Mouse (Mus musculus): Measurements from ENCODE around the gene Stk32c. TPM values are rescaled to one million over a fixed set of nuclear protein-coding genes. Genes with fewer than 3 reads are reported as not detected.

Gene Stk32c
- polyA plus RNA-seq, 1 experiment from 2014 or later, result 0.07 TPM

GRCm38 (mm10) chr7:139190616-139191015, 22.5 kb downstream of the Stk32c start:
- Histone ChIP-seq H3K4me2 (ENCODE audit: low read depth, low read length) (no peak overlapping the region), H3K9me3 (replicated peaks; ENCODE audit: control insufficient read depth, low read length) (no peaks in the 10 kb centered on the region), H3K9ac (ENCODE audit: low read length) (no peak overlapping the region), H3K27me3 (ENCODE audit: control insufficient read depth, insufficient read depth, low read length) (peaks cover 30% of the 10 kb centered on the region), H3K36me3 (ENCODE audit: control insufficient read depth, insufficient read depth) (no peaks in the 10 kb centered on the region), H3K4me3 (ENCODE audit: low read length) (no peak overlapping the region), H3K4me1 (ENCODE audit: control insufficient read depth, insufficient read depth, low read length) (0 out of 2 replicates have a peak, but pooled peaks cover 4% of the 10 kb centered on the region), H3K27ac (ENCODE audit: low read length) (no peak overlapping the region)
- WGBS, result 87% methylated on average over 4 of the region's 4 CpGs
- no peak for ATAC-seq (replicated peaks; ENCODE audit: extremely low read depth, insufficient read depth, low FRiP score)

GRCm38 (mm10) chr7:139188634-139189207, 24.4 kb downstream of the Stk32c start:
- Histone ChIP-seq H3K4me3 (ENCODE audit: low read length) (peak overlapping the region; percentile 52), H3K9ac (ENCODE audit: low read length) (peak overlapping the region; percentile 39; the same call in 1 of the 2 replicates), H3K36me3 (ENCODE audit: control insufficient read depth, insufficient read depth) (no peaks in the 10 kb centered on the region), H3K4me2 (ENCODE audit: low read depth, low read length) (peak overlapping the region; percentile 74), H3K27me3 (ENCODE audit: control insufficient read depth, insufficient read depth, low read length) (peaks cover 41% of the 10 kb centered on the region), H3K4me1 (ENCODE audit: control insufficient read depth, insufficient read depth, low read length) (0 out of 2 replicates have a peak, but pooled peaks cover 4% of the 10 kb centered on the region), H3K9me3 (replicated peaks; ENCODE audit: control insufficient read depth, low read length) (no peaks in the 10 kb centered on the region), H3K27ac (ENCODE audit: low read length) (no peak overlapping the region)
- WGBS, result 3% methylated on average over 23 of the region's 23 CpGs
- ATAC-seq (replicated peaks; ENCODE audit: extremely low read depth, insufficient read depth, low FRiP score), result peak; percentile 58

GRCm38 (mm10) chr7:139187771-139188633, 25.1 kb downstream of the Stk32c start:
- Histone ChIP-seq H3K9me3 (replicated peaks; ENCODE audit: control insufficient read depth, low read length) (no peaks in the 10 kb centered on the region), H3K4me1 (ENCODE audit: control insufficient read depth, insufficient read depth, low read length) (0 out of 2 replicates have a peak, but pooled peaks cover 4% of the 10 kb centered on the region), H3K4me3 (ENCODE audit: low read length) (peak overlapping the region; percentile 52), H3K36me3 (ENCODE audit: control insufficient read depth, insufficient read depth) (no peaks in the 10 kb centered on the region), H3K4me2 (ENCODE audit: low read depth, low read length) (peak overlapping the region; percentile 74), H3K9ac (ENCODE audit: low read length) (peak overlapping the region; percentile 39), H3K27ac (ENCODE audit: low read length) (no peak overlapping the region), H3K27me3 (ENCODE audit: control insufficient read depth, insufficient read depth, low read length) (peaks cover 41% of the 10 kb centered on the region)
- ATAC-seq (replicated peaks; ENCODE audit: extremely low read depth, insufficient read depth, low FRiP score), result peak; percentile 97
- 2% methylated on average over 93 of the region's 94 CpGs for WGBS

- H3K4me1 ChIP-seq (ENCODE audit: control insufficient read depth, insufficient read depth, low read length), result 0 out of 2 replicates have a peak, but pooled peaks cover 4% of the 10 kb centered on the region
- no peak for ATAC-seq (replicated peaks; ENCODE audit: extremely low read depth, insufficient read depth, low FRiP score)
- H3K27me3 ChIP-seq (ENCODE audit: control insufficient read depth, insufficient read depth, low read length), result peaks cover 41% of the 10 kb centered on the region
- H3K9me3 ChIP-seq (replicated peaks; ENCODE audit: control insufficient read depth, low read length), result no peaks in the 10 kb centered on the region
- H3K27ac ChIP-seq (ENCODE audit: low read length), result no peak overlapping the region
- H3K4me3 ChIP-seq (ENCODE audit: low read length), result peak overlapping the region; percentile 52
- WGBS, result 33% methylated on average over 7 of the region's 7 CpGs
- H3K36me3 ChIP-seq (ENCODE audit: control insufficient read depth, insufficient read depth), result no peaks in the 10 kb centered on the region
- H3K4me2 ChIP-seq (ENCODE audit: low read depth, low read length), result peak overlapping the region; percentile 74
- H3K9ac ChIP-seq (ENCODE audit: low read length), result no peak overlapping the region
These were observed 25.8 kb downstream of the Stk32c start for GRCm38 (mm10) chr7:139187277-139187676.

- Histone ChIP-seq H3K4me3 (ENCODE audit: low read length) (no peak overlapping the region), H3K9ac (ENCODE audit: low read length) (no peak overlapping the region), H3K4me2 (ENCODE audit: low read depth, low read length) (no peak overlapping the region), H3K27me3 (ENCODE audit: control insufficient read depth, insufficient read depth, low read length) (peaks cover 41% of the 10 kb centered on the region), H3K36me3 (ENCODE audit: control insufficient read depth, insufficient read depth) (no peaks in the 10 kb centered on the region), H3K4me1 (ENCODE audit: control insufficient read depth, insufficient read depth, low read length) (0 out of 2 replicates have a peak, but pooled peaks cover 4% of the 10 kb centered on the region), H3K27ac (ENCODE audit: low read length) (no peak overlapping the region), H3K9me3 (replicated peaks; ENCODE audit: control insufficient read depth, low read length) (no peaks in the 10 kb centered on the region)
- ATAC-seq (replicated peaks; ENCODE audit: extremely low read depth, insufficient read depth, low FRiP score), result no peak
- 70% methylated on average over 8 of the region's 8 CpGs for WGBS
These were observed 26.7 kb downstream of the Stk32c start for GRCm38 (mm10) chr7:139186436-139186835.

- Histone ChIP-seq H3K36me3 (ENCODE audit: control insufficient read depth, insufficient read depth) (no peaks in the 10 kb centered on the region), H3K4me2 (ENCODE audit: low read depth, low read length) (no peak overlapping the region), H3K4me3 (ENCODE audit: low read length) (no peak overlapping the region), H3K27me3 (ENCODE audit: control insufficient read depth, insufficient read depth, low read length) (peaks cover 41% of the 10 kb centered on the region), H3K27ac (ENCODE audit: low read length) (no peak overlapping the region), H3K9me3 (replicated peaks; ENCODE audit: control insufficient read depth, low read length) (no peaks in the 10 kb centered on the region), H3K4me1 (ENCODE audit: control insufficient read depth, insufficient read depth, low read length) (0 out of 2 replicates have a peak, but pooled peaks cover 4% of the 10 kb centered on the region), H3K9ac (ENCODE audit: low read length) (no peak overlapping the region)
- 57% methylated on average over 5 of the region's 5 CpGs for WGBS
- no peak for ATAC-seq (replicated peaks; ENCODE audit: extremely low read depth, insufficient read depth, low FRiP score)
These were observed 27.1 kb downstream of the Stk32c start for GRCm38 (mm10) chr7:139185971-139186370.

- H3K27ac ChIP-seq (ENCODE audit: low read length), result no peak overlapping the region
- H3K36me3 ChIP-seq (ENCODE audit: control insufficient read depth, insufficient read depth), result no peaks in the 10 kb centered on the region
- ATAC-seq (replicated peaks; ENCODE audit: extremely low read depth, insufficient read depth, low FRiP score), result no peak
- 79% methylated on average over 7 of the region's 7 CpGs for WGBS
- H3K4me2 ChIP-seq (ENCODE audit: low read depth, low read length), result no peak overlapping the region
- 0 out of 2 replicates have a peak, but pooled peaks cover 4% of the 10 kb centered on the region for H3K4me1 ChIP-seq (ENCODE audit: control insufficient read depth, insufficient read depth, low read length)
- H3K4me3 ChIP-seq (ENCODE audit: low read length), result no peak overlapping the region
- no peaks in the 10 kb centered on the region for H3K9me3 ChIP-seq (replicated peaks; ENCODE audit: control insufficient read depth, low read length)
- no peak overlapping the region for H3K9ac ChIP-seq (ENCODE audit: low read length)
- peaks cover 38% of the 10 kb centered on the region for H3K27me3 ChIP-seq (ENCODE audit: control insufficient read depth, insufficient read depth, low read length)
These were observed 28.3 kb downstream of the Stk32c start for GRCm38 (mm10) chr7:139184846-139185245.

- Histone ChIP-seq H3K4me3 (ENCODE audit: low read length) (no peak overlapping the region), H3K36me3 (ENCODE audit: control insufficient read depth, insufficient read depth) (no peaks in the 10 kb centered on the region), H3K27ac (ENCODE audit: low read length) (no peak overlapping the region), H3K27me3 (ENCODE audit: control insufficient read depth, insufficient read depth, low read length) (peaks cover 38% of the 10 kb centered on the region), H3K4me2 (ENCODE audit: low read depth, low read length) (no peak overlapping the region), H3K4me1 (ENCODE audit: control insufficient read depth, insufficient read depth, low read length) (0 out of 2 replicates have a peak, but pooled peaks cover 4% of the 10 kb centered on the region), H3K9me3 (replicated peaks; ENCODE audit: control insufficient read depth, low read length) (no peaks in the 10 kb centered on the region), H3K9ac (ENCODE audit: low read length) (no peak overlapping the region)
- ATAC-seq (replicated peaks; ENCODE audit: extremely low read depth, insufficient read depth, low FRiP score), result no peak
- WGBS, result 67% methylated on average over 4 of the region's 4 CpGs
These were observed 28.7 kb downstream of the Stk32c start for GRCm38 (mm10) chr7:139184396-139184795.

- H3K4me3 ChIP-seq (ENCODE audit: low read length), result no peak overlapping the region
- no peaks in the 10 kb centered on the region for H3K36me3 ChIP-seq (ENCODE audit: control insufficient read depth, insufficient read depth)
- H3K9ac ChIP-seq (ENCODE audit: low read length), result no peak overlapping the region
- 84% methylated on average over 3 of the region's 3 CpGs for WGBS
- H3K27me3 ChIP-seq (ENCODE audit: control insufficient read depth, insufficient read depth, low read length), result peaks cover 6% of the 10 kb centered on the region
- H3K4me1 ChIP-seq (ENCODE audit: control insufficient read depth, insufficient read depth, low read length), result no peaks in the 10 kb centered on the region
- H3K27ac ChIP-seq (ENCODE audit: low read length), result no peak overlapping the region
- no peaks in the 10 kb centered on the region for H3K9me3 ChIP-seq (replicated peaks; ENCODE audit: control insufficient read depth, low read length)
- no peak for ATAC-seq (replicated peaks; ENCODE audit: extremely low read depth, insufficient read depth, low FRiP score)
- no peak overlapping the region for H3K4me2 ChIP-seq (ENCODE audit: low read depth, low read length)
These were observed 33.0 kb downstream of the Stk32c start for GRCm38 (mm10) chr7:139180058-139180457.
